Mouse (Mus musculus): Measurements from ENCODE around the gene Ddx49. TPM values are rescaled to one million over a fixed set of nuclear protein-coding genes. Genes with fewer than 3 reads are reported as not detected.

Ddx49 gene
- polyA plus RNA-seq, 1 experiment, result 136 TPM

- Histone ChIP-seq H3K79me2 (ENCODE audit: control insufficient read depth, insufficient read depth) (no peaks in the 10 kb centered on the region), H3K27me3 (ENCODE audit: control insufficient read depth, insufficient read depth, insufficient read length) (no peaks in the 10 kb centered on the region), H3K4me3 (ENCODE audit: insufficient read depth, poor library complexity, severe bottlenecking) (no peak within 1 kb of the TSS), H3K36me3 (ENCODE audit: control insufficient read depth, insufficient read depth) (peaks cover 13% of the 10 kb centered on the region), H3ac (ENCODE audit: control insufficient read depth, insufficient read length, low read depth) (peak within 1 kb of the TSS; percentile 32), H3K79me3 (ENCODE audit: low read depth) (no peaks in the 10 kb centered on the region)
- TF ChIP-seq MYOG (IDR thresholded peaks at IDR 0.05; ENCODE audit: control insufficient read depth, extremely low read depth, insufficient read length) (no peak), USF1 (IDR thresholded peaks at IDR 0.05; ENCODE audit: low read depth) (no peak), CTCF (IDR thresholded peaks at IDR 0.05; ENCODE audit: control insufficient read depth, insufficient read depth, insufficient read length) (no peak), MAX (IDR thresholded peaks at IDR 0.05) (no peak), CEBPB (IDR thresholded peaks at IDR 0.05; ENCODE audit: low read depth) (no peak), MYOD1 (IDR thresholded peaks at IDR 0.05; ENCODE audit: control insufficient read depth, insufficient read length, low read depth) (no peak), FOSL1 (IDR thresholded peaks at IDR 0.05; ENCODE audit: insufficient read depth, low read length, poor library complexity, severe bottlenecking) (no peak)
These were observed 13.6 kb upstream of the Ddx49 start, which contains the start of gene Cers1 for GRCm38 (mm10) chr8:70315624-70316510. Cers1 (plus strand) TSS chr8:70315775.

DNA sequence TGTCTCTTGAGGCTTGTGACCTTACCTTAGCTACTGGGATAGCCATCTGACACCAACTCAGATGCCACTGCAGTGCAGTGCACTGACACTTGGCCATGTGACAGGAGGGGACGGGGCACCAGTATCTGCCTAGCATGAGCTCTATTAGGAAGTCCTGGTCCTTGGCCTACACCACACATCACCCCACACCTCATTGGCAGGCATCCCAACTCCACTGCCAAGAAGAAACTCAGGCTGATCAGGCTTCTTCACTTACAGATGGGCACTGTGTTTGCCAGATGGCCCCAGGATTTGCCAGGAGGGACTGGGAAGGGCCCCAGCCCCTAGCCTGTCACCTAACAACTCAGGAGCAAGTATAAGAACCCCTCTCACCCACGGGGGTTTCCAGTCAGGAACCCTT is 11.1 kb upstream of the Ddx49 start:
- peaks cover 16% of the 10 kb centered on the region for H3K36me3 ChIP-seq (ENCODE audit: control insufficient read depth, insufficient read depth)
- no peak overlapping the region for H3K4me3 ChIP-seq (ENCODE audit: insufficient read depth, poor library complexity, severe bottlenecking)
- H3K79me2 ChIP-seq (ENCODE audit: control insufficient read depth, insufficient read depth), result no peaks in the 10 kb centered on the region
- H3ac ChIP-seq (ENCODE audit: control insufficient read depth, insufficient read length, low read depth), result no peak overlapping the region
- H3K27me3 ChIP-seq (ENCODE audit: control insufficient read depth, insufficient read depth, insufficient read length), result no peaks in the 10 kb centered on the region
- no peak for TF ChIP-seq CTCF (IDR thresholded peaks at IDR 0.05; ENCODE audit: control insufficient read depth, insufficient read depth, insufficient read length)
- no peak for TF ChIP-seq MAX (IDR thresholded peaks at IDR 0.05)
- no peak for TF ChIP-seq USF1 (IDR thresholded peaks at IDR 0.05; ENCODE audit: low read depth)
- no peak for TF ChIP-seq MYOG (IDR thresholded peaks at IDR 0.05; ENCODE audit: control insufficient read depth, extremely low read depth, insufficient read length)
- TF ChIP-seq MYOD1 (IDR thresholded peaks at IDR 0.05; ENCODE audit: control insufficient read depth, insufficient read length, low read depth), result no peak
- TF ChIP-seq FOSL1 (IDR thresholded peaks at IDR 0.05; ENCODE audit: insufficient read depth, low read length, poor library complexity, severe bottlenecking), result no peak
- TF ChIP-seq CEBPB (IDR thresholded peaks at IDR 0.05; ENCODE audit: low read depth), result no peak
- H3K79me3 ChIP-seq (ENCODE audit: low read depth), result no peaks in the 10 kb centered on the region

GRCm38 (mm10) chr8:70309311-70309710 is 7.0 kb upstream of the Ddx49 start:
- H3K79me2 ChIP-seq (ENCODE audit: control insufficient read depth, insufficient read depth), result peaks cover 11% of the 10 kb centered on the region
- H3ac ChIP-seq (ENCODE audit: control insufficient read depth, insufficient read length, low read depth), result no peak overlapping the region
- H3K79me3 ChIP-seq (ENCODE audit: low read depth), result no peaks in the 10 kb centered on the region
- no peaks in the 10 kb centered on the region for H3K27me3 ChIP-seq (ENCODE audit: control insufficient read depth, insufficient read depth, insufficient read length)
- no peak for TF ChIP-seq FOSL1 (IDR thresholded peaks at IDR 0.05; ENCODE audit: insufficient read depth, low read length, poor library complexity, severe bottlenecking)
- TF ChIP-seq CEBPB (IDR thresholded peaks at IDR 0.05; ENCODE audit: low read depth), result no peak
- peak; percentile 60 for TF ChIP-seq CTCF (IDR thresholded peaks at IDR 0.05; ENCODE audit: control insufficient read depth, insufficient read depth, insufficient read length)
- no peak for TF ChIP-seq MYOG (IDR thresholded peaks at IDR 0.05; ENCODE audit: control insufficient read depth, extremely low read depth, insufficient read length)
- TF ChIP-seq USF1 (IDR thresholded peaks at IDR 0.05; ENCODE audit: low read depth), result no peak
- TF ChIP-seq MYOD1 (IDR thresholded peaks at IDR 0.05; ENCODE audit: control insufficient read depth, insufficient read length, low read depth), result no peak
- no peak overlapping the region for H3K4me3 ChIP-seq (ENCODE audit: insufficient read depth, poor library complexity, severe bottlenecking)
- peaks cover 28% of the 10 kb centered on the region for H3K36me3 ChIP-seq (ENCODE audit: control insufficient read depth, insufficient read depth)

DNA sequence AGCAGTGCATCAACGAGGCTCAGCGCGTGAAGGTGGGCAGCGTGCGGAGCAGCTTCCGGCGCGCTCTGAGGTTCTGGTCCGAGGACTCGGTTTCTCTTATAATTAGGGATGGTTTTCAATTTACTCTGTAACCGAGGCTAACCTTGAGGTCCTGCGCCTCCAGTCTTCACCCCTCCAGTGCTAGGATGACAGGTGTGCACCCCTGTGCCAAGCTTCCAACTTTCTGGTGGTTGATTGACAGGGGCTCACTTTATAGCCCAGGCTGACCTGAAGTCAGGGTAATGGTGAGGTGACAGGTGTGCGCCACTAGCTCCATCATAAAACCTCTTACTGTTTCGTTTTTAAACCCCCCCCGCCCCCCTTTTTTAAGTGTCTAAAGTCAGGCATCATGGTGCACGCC is 612 bp upstream of the Ddx49 start:
- Histone ChIP-seq H3K4me3 (ENCODE audit: insufficient read depth, poor library complexity, severe bottlenecking) (peak overlapping the region; percentile 99), H3K79me3 (ENCODE audit: low read depth) (peaks cover 31% of the 10 kb centered on the region), H3K27me3 (ENCODE audit: control insufficient read depth, insufficient read depth, insufficient read length) (no peaks in the 10 kb centered on the region), H3K36me3 (ENCODE audit: control insufficient read depth, insufficient read depth) (peaks cover 13% of the 10 kb centered on the region), H3ac (ENCODE audit: control insufficient read depth, insufficient read length, low read depth) (peak overlapping the region; percentile 82), H3K79me2 (ENCODE audit: control insufficient read depth, insufficient read depth) (peaks cover 51% of the 10 kb centered on the region)
- TF ChIP-seq USF1 (IDR thresholded peaks at IDR 0.05; ENCODE audit: low read depth) (no peak), MAX (IDR thresholded peaks at IDR 0.05) (no peak), FOSL1 (IDR thresholded peaks at IDR 0.05; ENCODE audit: insufficient read depth, low read length, poor library complexity, severe bottlenecking) (no peak), CTCF (IDR thresholded peaks at IDR 0.05; ENCODE audit: control insufficient read depth, insufficient read depth, insufficient read length) (no peak), CEBPB (IDR thresholded peaks at IDR 0.05; ENCODE audit: low read depth) (no peak), MYOD1 (IDR thresholded peaks at IDR 0.05; ENCODE audit: control insufficient read depth, insufficient read length, low read depth) (no peak), MYOG (IDR thresholded peaks at IDR 0.05; ENCODE audit: control insufficient read depth, extremely low read depth, insufficient read length) (no peak)

DNA sequence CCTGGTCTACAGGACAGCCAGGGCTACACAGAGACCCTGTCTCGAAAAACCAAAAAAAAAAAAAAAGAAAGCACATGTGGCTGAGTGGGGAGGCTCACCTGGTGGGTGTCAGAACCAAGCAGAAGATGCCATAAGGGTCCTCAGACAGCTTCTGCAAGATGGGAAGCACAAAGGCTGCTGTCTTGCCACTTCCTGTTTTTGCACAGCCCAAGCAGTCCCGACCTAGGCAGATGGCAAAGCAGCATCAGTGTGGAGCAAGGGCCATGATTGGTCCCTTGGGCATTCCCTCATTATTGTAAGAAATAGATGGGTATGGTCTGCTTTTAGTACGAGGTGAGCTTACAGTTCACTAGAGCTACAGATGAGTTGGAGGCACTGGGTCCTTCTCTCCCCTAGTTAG is 1.4 kb downstream of the Ddx49 start:
- no peak overlapping the region for H3K4me3 ChIP-seq (ENCODE audit: insufficient read depth, poor library complexity, severe bottlenecking)
- TF ChIP-seq CTCF (IDR thresholded peaks at IDR 0.05; ENCODE audit: control insufficient read depth, insufficient read depth, insufficient read length) (no peak), CEBPB (IDR thresholded peaks at IDR 0.05; ENCODE audit: low read depth) (no peak), FOSL1 (IDR thresholded peaks at IDR 0.05; ENCODE audit: insufficient read depth, low read length, poor library complexity, severe bottlenecking) (no peak), MAX (IDR thresholded peaks at IDR 0.05) (no peak), USF1 (IDR thresholded peaks at IDR 0.05; ENCODE audit: low read depth) (no peak), MYOG (IDR thresholded peaks at IDR 0.05; ENCODE audit: control insufficient read depth, extremely low read depth, insufficient read length) (no peak), MYOD1 (IDR thresholded peaks at IDR 0.05; ENCODE audit: control insufficient read depth, insufficient read length, low read depth) (no peak)
- H3K36me3 ChIP-seq (ENCODE audit: control insufficient read depth, insufficient read depth), result peaks cover 22% of the 10 kb centered on the region
- H3K27me3 ChIP-seq (ENCODE audit: control insufficient read depth, insufficient read depth, insufficient read length), result no peaks in the 10 kb centered on the region
- peaks cover 31% of the 10 kb centered on the region for H3K79me3 ChIP-seq (ENCODE audit: low read depth)
- peaks cover 51% of the 10 kb centered on the region for H3K79me2 ChIP-seq (ENCODE audit: control insufficient read depth, insufficient read depth)
- H3ac ChIP-seq (ENCODE audit: control insufficient read depth, insufficient read length, low read depth), result peak overlapping the region; percentile 11

Measured in C2C12 (cell line).